Mouse (Mus musculus): Measurements from ENCODE around the gene Aifm2.
A peak's percentile ranks its signal among the peaks of the same experiment; 100 is the strongest.

The Aifm2 gene

DNA sequence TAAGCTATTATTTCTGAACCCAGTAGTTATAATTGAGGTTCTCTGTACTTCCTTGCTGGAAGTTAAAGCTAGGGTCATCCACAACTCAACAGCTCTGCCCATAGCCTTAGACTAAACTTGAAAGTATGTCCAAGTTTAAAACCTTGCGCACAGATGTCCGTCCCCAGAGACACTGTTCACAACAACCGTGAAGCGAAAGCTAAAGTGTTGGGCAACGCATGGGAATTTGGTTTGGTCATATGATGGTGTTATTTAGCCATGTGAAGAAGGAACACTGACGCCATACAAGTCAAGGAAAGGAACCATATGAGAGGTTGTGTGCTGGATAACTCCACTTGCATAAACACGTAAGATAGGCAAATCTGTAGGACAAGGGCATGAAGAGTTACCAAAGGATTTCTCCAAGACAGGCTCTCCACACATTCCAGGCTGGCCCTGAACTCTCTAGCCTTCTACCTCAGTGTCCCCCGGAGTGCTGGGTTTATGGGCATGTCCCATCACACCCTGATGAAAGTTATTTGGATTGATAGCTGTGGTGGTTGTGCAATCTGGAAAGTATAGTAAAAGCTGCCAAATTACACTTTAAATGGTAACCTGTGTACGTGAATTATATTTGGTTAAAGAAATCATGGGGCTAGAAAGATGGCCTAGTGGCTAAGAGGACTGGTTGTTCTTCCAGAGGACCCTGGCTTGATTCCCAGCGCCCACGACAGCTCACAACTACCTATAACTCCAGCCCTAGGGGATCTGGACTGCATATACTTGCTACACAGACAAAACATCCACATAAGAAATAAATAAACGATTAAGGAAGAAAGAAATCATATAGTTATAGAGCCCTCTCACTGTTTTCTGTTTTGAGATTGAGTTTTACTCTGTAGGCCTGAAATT, 2.6 kb downstream of the Aifm2 start:
- no peak for DNase-seq

DNA sequence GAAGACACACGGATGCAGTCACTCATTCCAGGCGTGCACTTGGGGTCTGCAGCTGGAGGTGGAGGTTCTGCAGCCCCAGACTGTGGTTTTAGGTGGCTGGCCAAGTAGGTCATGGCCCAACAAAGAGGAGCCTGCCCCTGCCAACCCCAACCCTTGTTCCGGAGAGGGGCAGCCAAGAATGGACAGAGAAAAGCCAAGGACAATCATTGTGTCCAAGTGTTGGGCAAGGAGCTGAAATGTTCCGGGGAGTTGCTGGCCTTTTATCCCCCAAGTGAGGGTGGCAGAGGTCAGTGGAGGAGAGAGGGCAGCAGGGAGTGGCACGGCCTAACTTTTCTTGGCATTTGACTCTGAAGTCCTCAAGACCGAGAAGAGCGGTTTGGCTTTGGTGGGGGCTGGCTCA, 5.3 kb downstream of the Aifm2 start:
- no peak for DNase-seq

DNA sequence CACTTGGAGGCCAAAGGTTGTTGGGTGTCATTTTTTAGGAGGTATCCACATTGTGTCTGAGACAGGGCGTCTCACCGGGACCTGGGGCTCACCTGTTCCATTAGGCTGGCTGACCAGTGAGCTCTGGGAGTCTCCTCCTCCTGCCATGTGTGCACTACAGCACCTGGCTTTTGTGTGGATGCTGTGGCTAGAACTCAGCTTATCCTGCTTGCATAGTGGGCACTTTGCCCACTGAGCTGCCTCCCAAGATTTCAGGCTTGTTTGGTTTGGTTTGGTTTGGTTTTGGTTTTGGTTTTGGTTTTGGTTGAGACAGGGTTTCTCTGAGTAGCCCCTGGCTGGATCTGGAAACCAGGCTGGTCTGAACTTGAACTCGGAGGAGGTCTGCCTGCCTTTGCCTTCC, 7.2 kb downstream of the Aifm2 start:
- DNase-seq: no peak

DNA sequence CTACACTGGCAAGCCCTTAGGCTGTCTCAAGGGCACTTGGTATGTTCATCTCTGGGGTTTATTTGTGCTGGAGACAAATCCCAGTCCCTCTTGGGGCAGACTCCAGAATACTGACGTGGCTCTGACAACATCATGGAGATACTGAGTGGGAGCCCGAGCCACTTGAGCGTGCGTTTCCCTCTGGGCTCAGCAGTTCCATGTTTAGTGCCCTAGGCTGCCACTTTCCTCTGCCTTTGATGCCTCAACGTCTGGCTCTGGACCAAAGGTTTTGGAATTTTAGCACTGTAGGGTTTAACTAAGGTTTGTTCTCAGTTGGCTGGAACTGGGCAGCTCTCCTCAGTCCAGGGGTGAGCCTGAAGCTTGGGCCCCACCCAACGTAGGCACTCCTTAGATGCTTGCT, 8.2 kb downstream of the Aifm2 start:
- DNase-seq: no peak

DNA sequence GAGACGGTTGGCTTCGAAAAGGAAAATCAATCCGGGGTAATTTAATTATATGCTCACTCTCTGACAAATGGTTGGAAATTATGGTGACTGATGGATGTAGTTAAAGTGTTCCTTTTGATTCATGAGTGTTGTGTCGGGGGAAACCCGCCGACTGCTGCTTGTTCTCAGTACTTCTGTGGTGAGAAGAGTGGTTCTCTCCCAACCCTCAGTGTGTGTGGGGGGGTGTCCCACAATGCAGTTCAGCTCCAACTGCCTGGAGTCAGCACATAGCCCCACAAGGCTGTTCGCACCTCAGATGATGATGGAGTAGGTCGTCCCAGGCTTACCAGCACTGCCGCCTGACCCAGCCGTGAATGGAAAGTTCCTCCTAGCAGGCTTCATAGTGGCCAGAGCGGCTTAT, 14.1 kb downstream of the Aifm2 start:
- no peak for DNase-seq

DNA sequence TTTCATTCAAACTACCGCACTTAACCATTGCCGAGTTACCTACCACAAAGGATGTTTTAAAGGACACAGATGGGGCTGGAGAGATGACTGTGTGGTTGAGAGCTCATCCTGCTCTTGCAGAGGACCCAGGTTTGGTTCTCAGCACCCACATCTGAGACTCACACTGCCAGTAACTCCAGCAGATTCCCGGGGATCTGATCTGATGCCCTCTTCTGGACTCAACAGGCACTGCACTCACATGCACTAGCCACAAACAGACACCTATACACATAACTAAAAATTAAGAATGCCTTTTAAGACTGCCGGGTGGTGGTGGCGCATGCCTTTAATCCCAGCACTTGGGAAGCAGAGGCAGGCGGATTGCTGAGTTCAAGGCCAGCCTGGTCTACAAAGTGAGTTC, 15.1 kb downstream of the Aifm2 start:
- DNase-seq: no peak

DNA sequence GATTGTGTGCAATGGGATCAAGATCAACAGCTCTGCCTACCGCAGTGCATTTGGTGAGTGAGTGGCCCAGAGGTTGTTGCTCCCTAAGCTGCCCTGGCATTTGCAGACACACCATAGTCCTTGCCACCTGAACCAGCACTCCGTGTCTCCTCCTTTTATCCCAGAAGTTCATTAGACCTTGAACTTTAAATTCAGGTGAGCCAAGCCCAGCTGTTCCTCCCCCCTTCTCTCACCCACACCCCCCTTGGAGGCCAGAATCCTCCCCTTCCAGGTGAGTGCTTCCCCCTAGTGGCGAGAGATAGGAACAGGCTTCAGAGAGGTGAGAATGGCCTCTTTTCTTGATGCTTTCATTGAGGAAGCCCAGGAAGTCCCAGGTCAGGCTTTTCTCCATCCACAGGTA, 19.3 kb downstream of the Aifm2 start:
- DNase-seq: peak; percentile 39

DNA sequence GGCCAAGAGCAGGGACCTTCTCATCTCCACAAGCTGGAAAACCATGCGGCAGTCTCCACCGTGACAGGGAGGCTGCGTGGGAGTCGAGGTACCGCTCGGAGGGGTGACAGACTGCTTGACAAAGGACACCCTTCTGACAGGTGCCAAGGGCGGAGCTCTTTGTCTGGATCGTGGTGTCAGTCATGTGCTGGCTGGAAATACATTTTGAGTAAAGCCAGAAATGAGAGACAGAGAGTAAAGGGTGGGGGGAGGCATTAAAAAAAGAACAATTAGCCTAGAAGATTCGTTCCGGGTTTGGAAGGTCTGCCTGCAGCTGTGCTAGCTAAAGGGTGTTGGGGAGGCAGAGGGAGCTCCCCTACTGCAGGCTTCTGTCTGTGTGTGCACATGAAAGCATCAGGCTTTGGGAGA, 21.6 kb downstream of the Aifm2 start:
- DNase-seq: no peak

DNA sequence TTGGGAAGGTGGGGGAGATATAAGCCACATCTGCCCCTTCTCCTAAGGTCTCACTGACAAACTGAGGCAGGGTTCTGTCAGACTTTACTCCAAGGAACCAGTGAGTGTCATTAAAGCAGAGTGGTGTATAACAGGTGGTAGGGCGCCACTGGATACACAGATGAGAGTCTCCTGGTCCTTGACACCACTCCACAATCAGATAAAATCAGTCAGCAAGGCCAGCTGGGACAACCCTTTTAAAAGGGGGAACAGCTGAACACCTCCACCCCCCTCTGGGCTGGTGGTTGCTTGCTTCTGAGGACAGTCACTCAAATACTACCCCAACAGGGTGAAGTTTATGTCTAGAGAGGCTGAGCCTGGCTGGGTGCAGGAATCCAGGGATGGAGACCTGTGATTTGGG, 22.5 kb downstream of the Aifm2 start:
- no peak for DNase-seq

DNA sequence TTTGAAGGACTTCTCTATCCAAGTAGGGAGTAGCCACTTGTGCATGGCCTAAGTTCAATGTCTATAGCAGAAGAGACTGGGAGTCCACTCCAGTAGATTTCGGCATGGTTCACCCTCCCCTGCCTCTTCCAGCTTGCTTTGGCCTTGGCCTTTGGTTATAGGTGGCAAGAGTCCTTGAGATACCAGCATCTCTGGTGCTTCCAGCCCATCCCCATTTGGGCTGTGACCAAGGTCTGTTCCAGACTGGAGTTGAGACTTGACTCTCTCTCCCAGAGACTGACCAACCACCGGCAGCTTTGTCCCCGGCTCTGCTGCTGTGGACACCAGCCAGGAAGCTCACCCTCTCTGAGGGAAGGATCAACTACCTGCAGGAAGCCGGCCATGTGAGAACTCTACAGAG, 23.1 kb downstream of the Aifm2 start:
- DNase-seq: no peak

DNA sequence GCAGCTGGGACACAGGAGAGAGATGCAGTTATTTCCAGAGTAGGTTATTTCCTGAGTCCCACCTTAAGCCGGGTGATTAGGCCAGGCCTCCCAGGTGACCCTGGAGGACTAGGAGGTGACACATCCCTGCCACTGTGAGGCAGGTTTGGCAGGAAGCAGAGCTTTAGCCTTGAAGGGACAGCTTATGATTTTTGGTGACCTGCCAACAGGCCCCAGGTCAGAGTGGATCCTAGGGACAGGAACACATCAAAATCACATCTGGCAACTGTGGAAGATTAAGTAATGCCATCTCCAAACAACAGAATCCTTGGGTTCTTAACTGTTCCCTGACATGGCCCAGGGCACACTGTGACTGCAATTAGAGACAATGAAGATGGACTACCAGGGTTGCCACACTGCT, 26.2 kb downstream of the Aifm2 start:
- DNase-seq: no peak

DNA sequence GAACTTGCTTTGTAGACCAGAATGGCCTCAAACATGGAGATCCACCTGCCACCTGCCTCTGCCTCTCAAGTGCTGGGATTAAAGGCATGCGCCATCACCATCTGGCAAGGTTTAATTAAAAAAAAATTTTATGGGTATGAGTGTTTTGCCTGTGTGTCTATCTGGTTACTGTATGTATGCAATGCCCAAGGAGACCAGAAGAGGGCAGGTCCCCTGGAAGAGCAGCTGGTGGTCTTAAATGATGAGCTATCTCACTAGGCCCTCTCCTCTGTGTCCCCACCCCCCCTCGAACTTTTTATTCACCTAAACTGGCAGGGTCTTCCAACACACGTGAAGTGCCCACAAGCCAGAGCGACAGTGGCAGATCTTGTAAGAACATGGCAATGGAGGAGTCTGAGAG, 26.8 kb downstream of the Aifm2 start:
- DNase-seq: no peak

DNA sequence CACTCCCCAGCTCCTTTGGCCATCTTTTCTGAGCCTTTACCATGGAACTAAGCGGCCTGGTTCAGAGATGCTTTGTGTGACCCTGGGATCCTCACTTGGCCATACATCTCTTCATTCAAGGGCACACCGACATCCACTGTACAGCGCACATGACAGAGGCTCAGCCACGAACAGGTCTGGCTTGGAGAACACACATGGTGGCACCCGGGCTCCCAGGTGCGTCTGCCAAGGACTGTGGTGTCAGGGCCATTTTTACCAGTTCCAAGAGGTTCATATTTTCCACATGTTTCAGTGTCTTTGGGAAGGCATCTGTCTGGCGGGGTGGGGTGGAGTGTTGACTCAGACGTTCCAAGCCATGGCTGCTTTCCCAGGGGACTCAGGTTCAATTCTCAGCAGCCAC, 27.3 kb downstream of the Aifm2 start:
- DNase-seq: no peak

DNA sequence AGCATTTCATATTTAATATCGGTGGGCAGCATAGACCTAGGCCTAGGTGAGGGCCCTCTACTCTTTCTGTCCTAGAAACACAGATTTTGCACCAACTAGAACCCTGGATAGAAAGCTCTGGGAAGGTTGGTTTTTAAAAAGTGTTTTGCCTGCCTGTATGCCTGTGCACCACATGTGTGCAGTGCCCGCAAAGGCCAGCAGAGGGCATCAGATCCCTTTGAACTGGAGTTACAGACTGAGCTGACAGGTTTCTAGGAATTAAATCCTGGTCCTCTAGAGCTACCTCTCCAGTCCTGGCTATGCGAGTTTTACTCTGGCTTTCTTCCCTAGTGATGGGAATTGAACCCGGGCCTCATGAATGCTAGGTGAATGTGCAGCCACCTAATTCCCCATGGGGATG, 30.1 kb downstream of the Aifm2 start:
- DNase-seq: peak; percentile 62

DNA sequence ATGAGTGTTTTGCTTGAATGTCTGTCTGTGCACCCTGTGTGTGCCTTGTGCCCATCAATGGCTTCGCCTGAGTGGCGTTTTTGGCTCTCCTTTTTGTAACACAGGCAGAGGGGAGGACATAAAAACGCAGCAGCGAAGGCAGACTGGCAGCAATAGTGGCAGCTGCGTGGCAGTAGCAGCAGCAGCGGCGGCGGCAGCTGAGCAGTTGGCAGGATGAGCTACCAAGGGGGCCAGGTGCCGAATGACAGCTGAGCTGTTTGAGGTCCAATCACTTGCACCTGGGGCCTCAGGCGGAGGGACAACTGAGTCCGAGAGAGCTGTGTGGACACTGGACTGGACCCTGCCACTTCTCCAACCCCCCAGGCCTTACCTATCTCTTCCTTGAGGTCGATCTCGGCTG, 32.2 kb downstream of the Aifm2 start:
- DNase-seq: no peak

DNA sequence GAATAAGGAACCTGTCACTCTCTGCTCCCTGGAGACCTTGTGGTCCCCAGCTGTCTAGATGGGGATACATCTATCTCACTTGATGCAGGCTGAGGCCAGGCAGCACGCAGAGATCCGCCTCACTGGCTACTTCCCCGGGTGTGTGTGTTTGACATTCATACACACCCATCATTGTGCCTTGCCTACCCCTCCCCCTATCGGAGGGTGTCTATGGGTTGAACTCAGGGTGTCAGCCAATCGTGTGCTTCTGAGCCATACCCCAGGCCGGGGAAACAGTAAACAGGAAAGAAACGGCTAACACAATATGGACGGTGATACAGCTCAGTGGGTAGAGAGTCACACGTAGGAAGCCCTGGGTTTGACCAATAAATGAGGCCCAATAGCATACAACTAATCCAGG, 35.0 kb downstream of the Aifm2 start:
- no peak for DNase-seq

DNA sequence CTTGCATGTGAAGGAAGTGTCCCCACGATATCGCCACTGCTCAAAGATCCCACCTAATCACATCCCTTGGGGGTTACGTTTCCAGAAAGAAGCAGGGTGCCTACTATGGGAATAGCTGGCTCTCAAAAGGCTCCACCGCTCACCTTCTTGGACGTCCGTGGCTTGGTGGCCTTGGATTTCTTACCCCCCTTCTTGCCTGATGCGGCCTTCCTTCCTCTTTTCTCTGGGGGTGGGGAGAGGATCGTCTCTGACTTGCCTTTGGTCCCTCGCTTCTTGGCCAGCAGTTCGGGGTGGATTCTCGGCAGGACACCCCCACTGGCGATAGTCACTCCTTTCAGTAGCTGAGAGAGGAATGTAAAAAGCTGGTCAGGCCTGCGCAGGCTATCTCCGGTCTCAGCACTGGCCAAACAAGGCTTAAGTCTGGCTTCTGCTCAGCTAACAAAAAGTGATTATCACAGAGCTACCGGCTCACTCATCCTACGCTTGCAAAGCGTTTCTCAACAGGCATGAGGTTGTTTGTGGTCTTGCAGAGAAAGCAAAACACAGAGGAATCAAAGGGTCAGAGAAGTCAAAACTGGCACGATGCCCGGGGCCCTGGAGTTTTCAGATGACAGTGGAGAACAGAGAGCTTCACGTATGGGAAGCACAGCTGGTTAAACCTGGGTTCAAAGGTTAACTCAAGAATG, 36.6 kb downstream of the Aifm2 start:
- peak; percentile 53 for DNase-seq

DNA sequence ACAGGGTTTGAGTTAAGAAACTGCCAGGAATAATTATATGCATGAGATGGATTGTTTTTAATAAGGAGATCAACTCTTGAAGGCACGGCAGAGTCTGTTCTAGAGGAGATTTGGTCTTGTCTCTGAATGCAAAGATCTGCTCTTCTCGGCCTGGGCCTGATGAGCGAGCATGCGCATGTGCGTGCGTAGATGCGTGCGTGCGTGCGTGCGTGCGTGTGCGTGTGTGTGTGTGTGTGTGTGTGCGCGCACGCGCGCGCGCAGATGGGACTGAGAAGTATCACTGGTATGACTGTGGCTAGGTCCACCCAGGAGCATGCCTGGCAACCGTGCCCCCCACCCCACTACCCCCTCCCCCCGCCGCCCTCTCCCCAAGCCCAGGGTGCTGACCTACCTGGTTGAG, 38.0 kb downstream of the Aifm2 start:
- DNase-seq: no peak

DNA sequence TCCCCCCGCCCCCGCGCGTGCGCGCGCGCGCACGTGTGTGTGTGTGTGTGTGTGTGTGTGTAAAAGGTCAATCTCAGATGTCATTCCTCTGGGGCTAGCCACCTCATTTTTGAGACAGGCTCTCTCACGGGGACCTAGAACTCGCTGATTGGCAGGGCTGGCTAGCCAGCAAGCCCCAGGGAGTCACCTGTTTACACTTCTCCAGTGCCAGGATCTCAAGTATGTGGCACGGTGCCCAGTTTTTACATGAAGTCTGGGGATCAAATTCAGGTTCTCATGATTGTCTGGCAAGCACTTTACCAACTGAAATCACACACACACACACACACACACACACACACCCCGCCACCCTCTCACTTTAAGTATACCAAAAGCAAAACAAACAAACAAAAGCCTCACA, 42.0 kb downstream of the Aifm2 start:
- DNase-seq: peak; percentile 74

DNA sequence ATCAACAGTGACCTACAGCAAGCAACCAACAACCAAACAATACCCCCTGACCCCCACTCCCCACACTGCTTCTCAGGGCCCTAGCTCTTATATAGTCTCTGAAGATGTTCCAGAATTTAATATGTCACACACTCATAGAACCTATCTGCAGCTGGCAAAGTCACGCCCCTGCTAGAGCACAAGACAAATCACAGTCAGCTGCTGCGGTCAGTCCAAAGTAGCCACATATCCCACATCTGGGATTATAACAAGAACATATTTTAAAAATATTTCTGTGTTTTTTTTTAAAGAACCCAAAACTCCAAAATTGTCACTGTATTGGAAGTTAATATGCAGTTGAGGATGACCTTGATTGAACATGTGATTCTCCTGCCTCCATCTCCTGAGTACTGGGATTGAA, 43.8 kb downstream of the Aifm2 start:
- no peak for DNase-seq

DNA sequence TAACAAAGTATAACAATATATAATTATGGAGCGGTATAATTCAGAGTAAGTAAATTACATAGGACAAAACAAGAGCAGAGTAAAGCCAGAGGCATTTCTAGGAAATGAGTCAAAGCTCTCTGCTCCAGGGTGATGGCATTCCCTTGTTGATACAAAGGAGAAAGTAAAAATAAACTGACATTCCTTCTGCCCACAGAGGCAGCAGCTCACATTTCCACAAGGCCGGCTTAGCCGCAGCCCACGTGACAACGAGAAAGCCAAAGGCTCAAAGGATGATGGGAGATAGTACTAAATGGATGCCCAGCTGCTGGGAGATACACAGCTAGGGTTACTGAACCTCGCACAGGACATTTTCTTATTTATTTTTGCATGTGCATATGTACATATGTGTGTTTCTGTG, 44.8 kb downstream of the Aifm2 start:
- peak; percentile 37 for DNase-seq

DNA sequence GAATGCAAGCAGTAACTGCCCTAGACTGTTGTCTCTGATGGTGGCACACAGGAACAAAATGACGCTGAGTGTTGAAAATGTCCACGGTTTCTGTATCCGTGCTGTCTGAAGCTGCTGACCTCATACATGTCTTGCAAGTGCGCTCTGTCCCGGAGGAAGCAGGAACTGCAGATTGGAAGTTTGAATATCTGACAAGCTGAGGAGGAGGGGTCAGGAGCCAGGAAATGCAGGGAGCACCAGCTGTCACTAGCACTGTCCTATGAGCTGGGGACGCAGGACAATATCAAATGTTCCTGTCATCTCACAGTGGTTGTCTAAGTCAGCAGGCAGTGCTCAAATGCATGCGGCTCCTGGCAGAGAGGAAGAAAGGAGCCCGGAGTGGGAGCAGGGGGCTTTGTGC, 49.6 kb downstream of the Aifm2 start:
- peak; percentile 23 for DNase-seq

DNA sequence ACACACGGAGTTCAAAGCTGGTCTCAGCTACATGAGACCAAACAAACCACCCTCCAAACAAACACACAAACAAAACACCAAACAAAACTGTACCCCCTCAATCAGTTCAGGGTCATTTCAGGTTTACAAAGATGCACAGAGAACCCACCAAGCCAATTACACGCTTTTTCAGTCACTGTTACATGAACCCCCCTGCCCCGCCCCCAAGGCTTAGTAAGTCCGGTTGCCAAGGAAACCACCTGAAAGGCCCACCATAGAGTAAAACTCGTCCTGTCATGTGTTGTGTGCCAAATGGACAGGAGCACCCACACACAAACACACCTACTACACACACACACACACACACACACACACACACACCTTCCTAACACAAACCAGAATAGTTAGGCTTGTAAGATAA, 50.5 kb downstream of the Aifm2 start:
- DNase-seq: no peak

DNA sequence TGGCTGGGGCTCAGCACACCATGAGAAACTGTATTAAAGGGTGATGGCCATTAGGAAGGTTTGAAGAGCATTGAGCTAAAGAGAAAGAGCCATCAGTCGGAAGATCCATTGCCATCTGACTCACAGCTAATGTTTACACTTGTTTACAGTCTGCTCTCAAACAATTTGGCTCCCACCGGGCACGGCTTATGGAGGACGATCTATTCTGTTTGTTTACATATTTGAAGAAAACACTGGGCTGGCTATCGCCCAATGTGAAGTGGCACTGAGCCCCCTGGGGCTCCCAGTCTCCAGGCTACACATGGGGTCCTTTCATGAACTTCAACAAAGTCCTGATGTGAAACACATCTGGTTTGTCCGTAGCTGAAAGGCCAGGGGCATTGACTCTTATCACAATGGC, 51.7 kb downstream of the Aifm2 start:
- DNase-seq: peak; percentile 36

Measured in lung, postnatal 14 days (tissue).